Mouse (Mus musculus): ENCODE data around the gene Abca4. TPM values are rescaled to one million over a fixed set of nuclear protein-coding genes. Genes with fewer than 3 reads are reported as not detected.
A peak's percentile ranks its signal among the peaks of the same experiment; 100 is the strongest.

The Abca4 gene
- total and polyA plus RNA-seq, 2 experiments from 2014 or later, result 1.1 to 3.1 TPM

GRCm38 (mm10) chr3:122170621-122171309 lies 126.5 kb downstream of the Abca4 start:
- no peaks in the 10 kb centered on the region for H3K9me3 ChIP-seq (ENCODE audit: low read length)
- H3K9ac ChIP-seq, result no peak overlapping the region
- 91% methylated on average over 10 of the region's 10 CpGs for WGBS
- no peak overlapping the region for H3K4me2 ChIP-seq (ENCODE audit: low read depth)
- H3K36me3 ChIP-seq (ENCODE audit: insufficient read depth), result no peaks in the 10 kb centered on the region
- no peak overlapping the region for H3K27ac ChIP-seq (ENCODE audit: low read depth, low read length)
- H3K4me1 ChIP-seq (ENCODE audit: insufficient read depth), result no peaks in the 10 kb centered on the region
- no peak for TF ChIP-seq CTCF (IDR thresholded peaks at IDR 0.05; ENCODE audit: low read depth)
- H3K4me3 ChIP-seq (ENCODE audit: low read depth, low read length), result no peak overlapping the region
- DNase-seq (no peak), ATAC-seq (no peak)
- H3K27me3 ChIP-seq (ENCODE audit: insufficient read depth, low read length), result no peaks in the 10 kb centered on the region

DNA sequence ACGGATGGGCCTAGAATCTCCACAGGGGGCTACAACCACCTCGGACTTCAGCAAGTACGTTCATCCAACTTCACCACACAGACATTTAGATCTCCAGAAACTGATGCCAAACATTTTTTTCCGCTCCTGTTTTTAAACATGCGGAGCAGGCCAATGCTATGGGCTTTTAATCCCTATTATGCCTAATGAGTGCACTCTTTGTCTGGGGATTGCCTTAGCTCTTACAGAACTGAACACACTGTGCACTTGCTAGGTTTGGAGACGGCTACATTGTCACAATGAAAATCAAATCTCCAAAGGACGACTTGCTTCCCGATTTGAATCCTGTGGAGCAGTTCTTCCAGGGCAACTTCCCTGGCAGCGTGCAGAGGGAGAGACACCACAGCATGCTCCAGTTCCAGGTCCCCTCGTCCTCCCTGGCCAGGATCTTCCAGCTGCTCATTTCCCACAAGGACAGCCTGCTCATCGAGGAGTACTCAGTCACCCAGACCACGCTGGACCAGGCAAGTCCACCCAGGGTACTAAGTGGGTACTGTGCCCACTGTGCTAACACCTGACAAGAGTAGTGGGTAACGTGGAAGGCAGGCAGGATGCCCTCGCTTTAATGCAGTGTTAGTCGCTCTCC lies 129.4 kb downstream of the Abca4 start:
- WGBS, result 26% methylated on average over 15 of the region's 15 CpGs
- no peak for DNase-seq
- Histone ChIP-seq H3K4me2 (ENCODE audit: low read depth) (no peak overlapping the region), H3K4me1 (ENCODE audit: insufficient read depth) (no peaks in the 10 kb centered on the region), H3K36me3 (ENCODE audit: insufficient read depth) (no peaks in the 10 kb centered on the region), H3K9ac (no peak overlapping the region), H3K27ac (ENCODE audit: low read depth, low read length) (no peak overlapping the region), H3K9me3 (ENCODE audit: low read length) (no peaks in the 10 kb centered on the region), H3K4me3 (ENCODE audit: low read depth, low read length) (no peak overlapping the region), H3K27me3 (ENCODE audit: insufficient read depth, low read length) (no peaks in the 10 kb centered on the region)
- ATAC-seq, result no peak
- no peak for TF ChIP-seq CTCF (IDR thresholded peaks at IDR 0.05; ENCODE audit: low read depth)

DNA sequence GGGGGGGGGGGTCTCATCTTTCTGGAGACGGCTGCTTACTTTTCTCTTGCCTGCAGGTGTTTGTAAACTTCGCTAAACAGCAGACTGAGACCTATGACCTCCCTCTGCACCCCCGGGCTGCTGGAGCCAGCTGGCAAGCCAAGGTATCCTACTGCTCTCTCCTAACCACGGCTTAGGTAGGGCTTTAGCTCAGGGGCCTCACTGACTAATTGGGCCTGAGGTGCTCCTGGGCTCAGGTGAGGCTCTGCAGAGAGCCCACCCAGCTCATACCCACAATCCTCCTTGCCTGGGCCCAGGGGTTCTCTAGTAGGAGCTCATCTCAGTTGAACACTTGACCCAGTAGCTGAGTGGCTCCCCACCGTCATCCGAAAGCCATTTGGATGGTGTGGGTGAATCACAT lies 131.8 kb downstream of the Abca4 start:
- ATAC-seq (no peak), DNase-seq (no peak)
- H3K9ac ChIP-seq, result no peak overlapping the region
- no peaks in the 10 kb centered on the region for H3K27me3 ChIP-seq (ENCODE audit: insufficient read depth, low read length)
- no peaks in the 10 kb centered on the region for H3K36me3 ChIP-seq (ENCODE audit: insufficient read depth)
- H3K4me2 ChIP-seq (ENCODE audit: low read depth), result no peak overlapping the region
- WGBS, result 78% methylated on average over 6 of the region's 6 CpGs
- H3K27ac ChIP-seq (ENCODE audit: low read depth, low read length), result no peak overlapping the region
- H3K9me3 ChIP-seq (ENCODE audit: low read length), result no peaks in the 10 kb centered on the region
- no peak for TF ChIP-seq CTCF (IDR thresholded peaks at IDR 0.05; ENCODE audit: low read depth)
- no peaks in the 10 kb centered on the region for H3K4me1 ChIP-seq (ENCODE audit: insufficient read depth)
- no peak overlapping the region for H3K4me3 ChIP-seq (ENCODE audit: low read depth, low read length)

DNA sequence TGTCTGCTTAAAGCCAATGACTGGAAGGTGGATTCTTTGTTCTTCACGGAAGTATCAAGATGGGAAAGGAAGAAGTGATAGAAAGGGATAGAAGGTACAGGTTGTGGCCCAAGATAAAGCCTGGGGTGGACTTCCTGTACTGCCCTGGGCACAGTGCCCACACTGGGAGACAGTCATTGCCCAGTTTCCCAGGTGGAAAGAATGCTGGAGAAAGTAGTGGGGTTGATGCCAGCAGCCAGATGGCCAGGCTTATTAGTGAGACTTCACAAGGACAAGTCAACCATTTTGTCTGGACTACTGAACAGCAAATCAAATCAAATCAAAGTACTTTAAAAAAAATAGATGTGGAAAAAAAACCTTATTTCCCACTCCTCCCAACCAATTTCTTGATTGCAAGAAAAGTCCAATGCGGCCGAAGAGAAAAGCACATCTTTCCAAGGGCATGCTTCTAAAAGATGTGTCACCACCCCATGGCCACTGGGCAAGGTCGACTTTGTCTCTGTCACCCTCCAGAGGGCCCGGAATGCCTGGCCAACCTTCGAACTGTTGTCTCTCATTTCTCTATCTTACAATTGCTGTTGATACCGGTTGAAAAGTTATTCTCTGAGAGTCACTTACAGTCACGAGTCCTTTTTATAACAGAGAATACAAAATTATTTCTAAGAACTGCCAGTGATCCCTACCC lies 132.6 kb downstream of the Abca4 start:
- DNase-seq, result no peak
- no peaks in the 10 kb centered on the region for H3K36me3 ChIP-seq (ENCODE audit: insufficient read depth)

DNA sequence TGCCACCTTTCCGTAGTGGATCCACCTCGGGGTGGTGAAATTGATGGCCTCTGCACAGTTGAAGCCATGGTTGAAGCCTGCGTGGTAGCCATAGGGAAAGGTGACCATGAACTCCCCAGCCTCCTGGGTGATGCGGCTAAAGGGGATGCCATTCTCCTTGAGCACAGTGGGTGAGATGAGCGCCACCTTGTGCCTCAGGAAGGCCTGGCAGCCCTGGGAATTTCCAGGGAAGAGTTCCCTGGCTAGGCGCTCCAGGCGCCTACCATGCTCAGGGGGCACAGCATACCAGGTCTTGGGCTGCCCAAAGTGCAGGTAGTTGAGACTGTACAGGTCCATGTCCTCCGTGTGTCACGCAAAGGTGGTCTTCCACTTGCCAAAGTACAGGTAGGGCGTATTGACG lies 139.9 kb downstream of the Abca4 start:
- Histone ChIP-seq H3K9me3 (ENCODE audit: low read length) (no peaks in the 10 kb centered on the region), H3K4me1 (ENCODE audit: insufficient read depth) (no peaks in the 10 kb centered on the region), H3K36me3 (ENCODE audit: insufficient read depth) (no peaks in the 10 kb centered on the region), H3K4me3 (ENCODE audit: low read depth, low read length) (no peak overlapping the region), H3K27me3 (ENCODE audit: insufficient read depth, low read length) (no peaks in the 10 kb centered on the region), H3K27ac (ENCODE audit: low read depth, low read length) (no peak overlapping the region), H3K9ac (no peak overlapping the region), H3K4me2 (ENCODE audit: low read depth) (no peak overlapping the region)
- TF ChIP-seq CTCF (IDR thresholded peaks at IDR 0.05; ENCODE audit: low read depth), result peak; percentile 32; the same call in 1 of the 2 replicates
- ATAC-seq (no peak), DNase-seq (no peak)
- 56% methylated on average over 11 of the region's 11 CpGs for WGBS

More for the DNA sequence above, 132.6 kb downstream of the Abca4 start:
- no peak overlapping the region for H3K9ac ChIP-seq
- no peak for TF ChIP-seq CTCF (IDR thresholded peaks at IDR 0.05; ENCODE audit: low read depth)
- no peak for ATAC-seq
- 90% methylated on average over 8 of the region's 8 CpGs for WGBS
- H3K4me3 ChIP-seq (ENCODE audit: low read depth, low read length), result no peak overlapping the region
- no peaks in the 10 kb centered on the region for H3K9me3 ChIP-seq (ENCODE audit: low read length)
- no peak overlapping the region for H3K4me2 ChIP-seq (ENCODE audit: low read depth)
- H3K27ac ChIP-seq (ENCODE audit: low read depth, low read length), result no peak overlapping the region
- H3K27me3 ChIP-seq (ENCODE audit: insufficient read depth, low read length), result no peaks in the 10 kb centered on the region
- no peaks in the 10 kb centered on the region for H3K4me1 ChIP-seq (ENCODE audit: insufficient read depth)

GRCm38 (mm10) chr3:122186975-122187374 lies 142.7 kb downstream of the Abca4 start:
- no peak for TF ChIP-seq CTCF (IDR thresholded peaks at IDR 0.05; ENCODE audit: low read depth)
- Histone ChIP-seq H3K4me3 (ENCODE audit: low read depth, low read length) (no peak overlapping the region), H3K4me1 (ENCODE audit: insufficient read depth) (no peaks in the 10 kb centered on the region), H3K36me3 (ENCODE audit: insufficient read depth) (no peaks in the 10 kb centered on the region), H3K4me2 (ENCODE audit: low read depth) (no peak overlapping the region), H3K27me3 (ENCODE audit: insufficient read depth, low read length) (no peaks in the 10 kb centered on the region), H3K9me3 (ENCODE audit: low read length) (no peaks in the 10 kb centered on the region), H3K27ac (ENCODE audit: low read depth, low read length) (no peak overlapping the region), H3K9ac (no peak overlapping the region)
- 88% methylated on average over 1 of the region's 1 CpGs for WGBS
- DNase-seq (no peak), ATAC-seq (no peak)
